Mouse (Mus musculus): ENCODE results near the gene Ccdc142.

DNA sequence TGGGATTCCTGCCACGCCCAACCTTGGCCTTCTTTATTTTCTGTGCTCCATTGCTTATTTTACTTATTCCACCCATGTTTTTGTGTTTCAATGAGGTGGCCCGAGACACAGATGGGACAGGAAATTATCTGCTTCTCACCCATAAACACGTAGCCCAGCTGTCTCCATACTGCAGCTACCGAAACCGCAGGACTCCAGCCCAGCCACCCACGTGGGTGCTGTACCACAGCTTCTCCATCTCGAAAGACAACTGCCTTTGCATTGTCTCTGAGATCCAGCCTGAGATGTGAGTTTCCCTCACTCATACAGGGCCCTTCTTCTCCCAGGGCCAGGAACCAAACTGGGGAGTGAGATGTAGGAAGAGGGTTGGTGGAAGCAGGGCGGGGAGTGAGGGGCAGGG, 35.4 kb upstream of the Ccdc142 start:
- TF ChIP-seq POLR2A (IDR thresholded peaks at IDR 0.05; ENCODE audit: extremely low read depth, insufficient read depth, low read length) (no peak), CTCF (IDR thresholded peaks at IDR 0.05; ENCODE audit: low read depth, low read length) (no peak)
